ENCODE assay signal across 7 mouse cellular contexts in the genomic region with DNA sequence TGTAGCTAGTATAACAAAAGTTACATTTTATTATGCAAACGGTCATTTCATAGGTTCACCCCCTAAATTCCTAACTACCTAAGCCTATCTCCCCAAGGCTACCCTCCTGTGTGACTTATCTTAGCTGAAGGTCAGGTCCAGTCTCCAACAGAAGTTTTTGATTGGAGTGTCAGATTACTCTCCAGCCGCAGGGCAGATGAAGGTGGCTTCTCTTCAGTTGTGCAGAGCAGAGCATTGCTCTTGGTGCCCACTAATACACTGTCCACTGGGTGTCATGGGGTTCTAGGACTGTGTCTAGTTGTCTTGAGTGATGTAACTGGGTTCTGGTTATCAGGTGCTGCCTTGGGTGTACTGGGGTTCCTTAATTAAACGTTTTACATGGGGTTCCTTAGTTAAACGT. TPM values are rescaled to one million over a fixed set of nuclear protein-coding genes. Genes with fewer than 3 reads are reported as not detected.
DNase-seq lines count a peak whose midpoint lies in the region; ATAC-seq and TF ChIP-seq lines count a peak whose summit lies in the region.

No protein-coding gene starts in this region.

- peak overlapping the region; percentile 71 for H3K9ac ChIP-seq in neural tube, embryonic 11.5 days (ENCODE audit: low read length)
- H3K9ac ChIP-seq in limb, embryonic 12.5 days (replicated peaks) = peak overlapping the region; percentile 77
- peak overlapping the region; percentile 90 for H3K9ac ChIP-seq in stomach, embryonic 16.5 days (ENCODE audit: low read length)

- H3K36me3 ChIP-seq in neural tube, embryonic 11.5 days (ENCODE audit: control insufficient read depth, insufficient read depth, low read length) = peaks cover 2% of the 10 kb centered on the region
- H3K36me3 ChIP-seq in limb, embryonic 12.5 days = peaks cover 21% of the 10 kb centered on the region
- no peaks in the 10 kb centered on the region for H3K36me3 ChIP-seq in stomach, embryonic 16.5 days (ENCODE audit: control insufficient read depth, insufficient read depth, low read length)

- no peak overlapping the region for H3K27ac ChIP-seq in neural tube, embryonic 11.5 days (ENCODE audit: low read depth, low read length)
- H3K27ac ChIP-seq in embryonic fibroblast, embryonic 13.5 days (ENCODE audit: insufficient read depth, low read length) = peak overlapping the region; percentile 55; the same call in 1 of the 2 replicates
- H3K27ac ChIP-seq in limb, embryonic 12.5 days = no peak overlapping the region
- H3K27ac ChIP-seq in stomach, embryonic 16.5 days (ENCODE audit: low read length) = no peak overlapping the region

- ATAC-seq in neural tube, embryonic 11.5 days (ENCODE audit: insufficient read depth, low FRiP score, low TSS enrichment) = no peak
- 0 out of 2 replicates have a peak, but pooled peaks have one; percentile 18 for ATAC-seq in limb, embryonic 12.5 days (ENCODE audit: insufficient number of reproducible peaks, insufficient read depth, low FRiP score, low TSS enrichment, low read depth)
- no peak for ATAC-seq in stomach, embryonic 16.5 days (ENCODE audit: insufficient read depth, low FRiP score)

- no peak for TF ChIP-seq CTCF in embryonic fibroblast, embryonic 13.5 days (IDR thresholded peaks at IDR 0.05; ENCODE audit: borderline replicate concordance, insufficient read depth, low read length)

- H3K4me1 ChIP-seq in neural tube, embryonic 11.5 days (ENCODE audit: control insufficient read depth, insufficient read depth, low read length) = peaks cover 8% of the 10 kb centered on the region; the same call in 1 of the 2 replicates
- peaks cover 4% of the 10 kb centered on the region for H3K4me1 ChIP-seq in embryonic fibroblast, embryonic 13.5 days (ENCODE audit: control insufficient read depth, insufficient read depth, low read length)
- peaks cover 14% of the 10 kb centered on the region for H3K4me1 ChIP-seq in limb, embryonic 12.5 days (replicated peaks)
- H3K4me1 ChIP-seq in stomach, embryonic 16.5 days (ENCODE audit: control insufficient read depth, insufficient read depth, low read length) = peaks cover 9% of the 10 kb centered on the region

- no peak for TF ChIP-seq POLR2A in embryonic fibroblast, embryonic 13.5 days (IDR thresholded peaks at IDR 0.05; ENCODE audit: low read depth, low read length)

- WGBS in neural tube, embryonic 11.5 days = 17% methylated on average over 4 of the region's 4 CpGs
- WGBS in limb, embryonic 12.5 days = 10% methylated on average over 4 of the region's 4 CpGs
- WGBS in stomach, embryonic 16.5 days = 11% methylated on average over 4 of the region's 4 CpGs

- no peaks in the 10 kb centered on the region for H3K9me3 ChIP-seq in neural tube, embryonic 11.5 days (ENCODE audit: control insufficient read depth, low read length)
- no peaks in the 10 kb centered on the region for H3K9me3 ChIP-seq in limb, embryonic 12.5 days
- H3K9me3 ChIP-seq in stomach, embryonic 16.5 days (replicated peaks; ENCODE audit: control insufficient read depth, low read length) = no peaks in the 10 kb centered on the region

- no peaks in the 10 kb centered on the region for H3K27me3 ChIP-seq in neural tube, embryonic 11.5 days (ENCODE audit: control insufficient read depth, insufficient read depth, low read length)
- no peaks in the 10 kb centered on the region for H3K27me3 ChIP-seq in limb, embryonic 12.5 days
- no peaks in the 10 kb centered on the region for H3K27me3 ChIP-seq in stomach, embryonic 16.5 days (ENCODE audit: control insufficient read depth, insufficient read depth, low read length)

- no peak for DNase-seq in neural tube, embryonic 11.5 days (ENCODE audit: low spot score)
- no peak for DNase-seq in neural tube, embryonic 10.5 days (ENCODE audit: extremely low spot score, low spot score)
- DNase-seq in lung, adult 18-20 months = no peak
- no peak for DNase-seq in frontal cortex, adult 2 months (ENCODE audit: extremely low spot score in 1 of 2, low spot score in 1 of 2)

- H3K4me2 ChIP-seq in neural tube, embryonic 11.5 days (ENCODE audit: low read depth) = peak overlapping the region; percentile 47
- peak overlapping the region; percentile 88 for H3K4me2 ChIP-seq in limb, embryonic 12.5 days
- H3K4me2 ChIP-seq in stomach, embryonic 16.5 days (ENCODE audit: low read depth, low read length) = peak overlapping the region; percentile 85

- H3K4me3 ChIP-seq in neural tube, embryonic 11.5 days (ENCODE audit: low read depth, low read length) = peak overlapping the region; percentile 68
- peak overlapping the region; percentile 75 for H3K4me3 ChIP-seq in embryonic fibroblast, embryonic 13.5 days (ENCODE audit: insufficient read depth, low read length)
- peak overlapping the region; percentile 75 for H3K4me3 ChIP-seq in limb, embryonic 12.5 days (replicated peaks)
- peak overlapping the region; percentile 75 for H3K4me3 ChIP-seq in stomach, embryonic 16.5 days (replicated peaks; ENCODE audit: low read length)

RNA-seq across cellular contexts. Expression of a gene that starts 0.6 kb away (rescaled TPM):
- polyA plus RNA-seq in neural tube, embryonic 11.5 days (2014; fragmentation: Nextera tagmentation; extraction: Ambion mirVana) = 94.5 and 95.0 TPM in 2 replicates
- 42.3 and 44.0 TPM in 2 replicates for polyA plus RNA-seq in embryonic fibroblast, embryonic 13.5 days (2011; ENCODE audit: insufficient read length, low read depth, missing spikeins)
- polyA plus RNA-seq in limb, embryonic 12.5 days (2016; fragmentation: Nextera tagmentation; extraction: Ambion mirVana) = 77.0 and 77.1 TPM in 2 replicates
- polyA plus RNA-seq in stomach, embryonic 16.5 days (2015; fragmentation: Nextera tagmentation; extraction: Ambion mirVana) = 41.0 and 47.9 TPM in 2 replicates
- 32.0 and 34.7 TPM in 2 replicates for polyA plus RNA-seq in frontal cortex, adult 2 months (2012; rRNA removed)

RNA-seq across cellular contexts. Expression of a gene that starts 44.0 kb away (rescaled TPM):
- polyA plus RNA-seq in neural tube, embryonic 11.5 days (2014; fragmentation: Nextera tagmentation; extraction: Ambion mirVana) = 1.9 and 2.1 TPM in 2 replicates
- 9.6 and 11.9 TPM in 2 replicates for polyA plus RNA-seq in embryonic fibroblast, embryonic 13.5 days (2011; ENCODE audit: insufficient read length, low read depth, missing spikeins)
- polyA plus RNA-seq in limb, embryonic 12.5 days (2016; fragmentation: Nextera tagmentation; extraction: Ambion mirVana) = 3.5 and 3.9 TPM in 2 replicates
- 4.0 and 4.1 TPM in 2 replicates for polyA plus RNA-seq in stomach, embryonic 16.5 days (2015; fragmentation: Nextera tagmentation; extraction: Ambion mirVana)
- 1.4 and 1.8 TPM in 2 replicates for polyA plus RNA-seq in frontal cortex, adult 2 months (2012; rRNA removed)
